Mouse (Mus musculus) gastrocnemius, adult 2 months (tissue): Measurements from ENCODE around the gene Mroh8. TPM values are rescaled to one million over a fixed set of nuclear protein-coding genes. Genes with fewer than 3 reads are reported as not detected.
A peak's percentile ranks its signal among the peaks of the same experiment; 100 is the strongest.

Experiments used
- DNase-seq: peaks from one replicate; pipeline ENCODE4 v3.0.0; 2022
- H3K27ac ChIP-seq: fragments of 200-600 bp; 2 replicates; pipeline ENCODE4 v1.8.1; 2022; ENCODE audit warnings: mild to moderate bottlenecking
- H3K4me3 ChIP-seq: fragments of 200-600 bp; 2 replicates; pipeline ENCODE4 v1.8.1; 2022; ENCODE audit warnings: mild to moderate bottlenecking, moderate library complexity
- CTCF ChIP-seq: fragments of 200-600 bp; IDR thresholded peaks from 2 replicates; pipeline ENCODE4 v1.8.1; 2022; ENCODE audit warnings: antibody characterized with exemption, mild to moderate bottlenecking, moderate library complexity
- intact Hi-C: fragments of 180-260 bp; cut with DNase I; formaldehyde crosslinking; loops from one replicate; pipeline ENCODE4 v1.15.1; 2025
- long read RNA-seq, 2 experiments: library from polyadenylated mRNA; stranded (forward); transcript quantifications; one replicate each; pipeline ENCODE4 v2.0.0; 2021
- total RNA-seq, 2 experiments: library from RNA; stranded (reverse); gene quantifications; 2 replicates each; pipeline ENCODE4 v1.2.3; 2021

The Mroh8 gene
- 1 to 10 TPM in 1 of 2 experiments, under 1 TPM in 1; 0.46 to 1.1 TPM for total RNA-seq
- long read RNA-seq, experiment 1: 0 reads
- long read RNA-seq, experiment 2: 0 reads

- Histone ChIP-seq H3K27ac (peak within 1 kb of the TSS; percentile 99), H3K4me3 (peak within 1 kb of the TSS; percentile 85)
- TF ChIP-seq CTCF: no peak
- intact Hi-C loops: loop anchor here (5.0 kb wide), 2 partner anchors 77 to 288 kb away; partner anchors contain the start of gene Rbl1
- no peak for DNase-seq
These were observed at the start of gene Mroh8 for GRCm38 (mm10) chr2:157279416-157279800. Mroh8 (minus strand) TSS chr2:157279549.

- no peak for TF ChIP-seq CTCF
- DNase-seq: no peak
- intact Hi-C loops: no loop called here
These were observed 49.2 kb upstream of the Mroh8 start for GRCm38 (mm10) chr2:157328570-157328969.

DNA sequence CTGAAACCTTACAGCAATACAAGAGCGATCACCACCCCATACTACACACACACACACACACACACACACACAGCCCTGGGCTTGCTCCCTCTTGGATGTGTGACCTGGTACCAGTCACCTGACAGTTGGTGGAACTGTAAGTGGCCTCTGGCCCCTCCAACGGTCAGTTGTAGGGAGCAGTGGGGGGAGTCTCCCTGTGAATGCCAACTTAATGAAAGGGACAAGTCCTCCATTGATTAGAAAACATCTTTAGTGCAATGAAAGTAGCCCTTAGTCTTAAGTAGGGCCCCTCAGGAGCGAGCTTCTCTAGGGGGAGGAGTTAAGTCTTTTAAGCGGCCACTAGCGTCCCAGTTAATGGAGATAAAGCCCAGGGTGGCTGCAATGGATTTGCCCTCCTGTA, 48.8 kb upstream of the Mroh8 start:
- intact Hi-C loops: no loop called here
- no peak for DNase-seq
- Histone ChIP-seq H3K4me3 (no peak overlapping the region), H3K27ac (no peak overlapping the region)
- TF ChIP-seq CTCF: no peak

More at GRCm38 (mm10) chr2:157328570-157328969, 49.2 kb upstream of the Mroh8 start:
- no peak overlapping the region for H3K27ac ChIP-seq
- H3K4me3 ChIP-seq: no peak overlapping the region

DNA sequence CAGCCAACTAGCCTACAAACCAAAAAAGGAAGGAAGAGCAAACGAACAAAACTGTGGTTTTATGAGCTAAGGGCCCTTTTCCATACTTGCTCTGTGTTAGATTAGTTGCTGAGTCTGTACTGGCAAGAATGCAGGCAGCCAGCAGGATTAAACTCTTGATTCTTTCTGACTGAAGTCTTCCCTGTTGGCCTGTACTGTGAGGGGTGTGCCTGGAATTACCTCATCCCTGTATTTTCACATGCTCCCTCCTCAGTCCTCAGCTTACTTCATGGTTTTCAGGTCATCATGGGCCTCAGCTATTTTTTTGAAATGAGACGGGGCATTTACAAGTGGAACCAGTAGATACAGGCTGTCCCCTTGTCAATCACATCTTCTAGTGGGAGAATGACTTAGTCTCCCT, 45.9 kb upstream of the Mroh8 start:
- intact Hi-C loops: no loop called here
- no peak for DNase-seq

GRCm38 (mm10) chr2:157322029-157322766, 42.8 kb upstream of the Mroh8 start:
- H3K4me3 ChIP-seq: no peak overlapping the region
- DNase-seq: no peak
- intact Hi-C loops: no loop called here
- H3K27ac ChIP-seq: no peak overlapping the region
- TF ChIP-seq CTCF: no peak

More for the DNA sequence above, 45.9 kb upstream of the Mroh8 start:
- Histone ChIP-seq H3K4me3 (no peak overlapping the region), H3K27ac (0 out of 2 replicates have a peak overlapping the region, but pooled peaks have one; percentile 40)
- no peak for TF ChIP-seq CTCF

DNA sequence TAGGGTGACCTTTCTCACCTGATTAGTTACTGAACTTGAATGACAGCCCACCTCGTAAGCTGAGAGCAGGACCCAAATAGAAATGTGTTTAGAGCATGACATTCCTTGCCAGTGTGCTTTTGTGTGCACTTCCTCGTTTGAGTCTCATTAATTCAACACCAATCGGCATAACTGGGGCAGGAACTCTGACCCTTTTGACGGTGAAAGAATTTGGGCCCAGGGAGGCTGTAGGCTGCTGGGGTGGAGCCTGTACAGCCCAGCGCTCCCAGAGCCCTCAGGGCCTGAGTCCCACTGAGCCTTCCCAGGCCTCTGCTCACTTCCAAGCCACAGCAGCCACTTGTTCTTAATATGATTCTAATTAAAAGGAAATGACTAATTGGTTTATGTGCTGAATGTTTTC, 41.5 kb upstream of the Mroh8 start:
- intact Hi-C loops: no loop called here
- Histone ChIP-seq H3K4me3 (no peak overlapping the region), H3K27ac (no peak overlapping the region)
- no peak for DNase-seq
- TF ChIP-seq CTCF: no peak

DNA sequence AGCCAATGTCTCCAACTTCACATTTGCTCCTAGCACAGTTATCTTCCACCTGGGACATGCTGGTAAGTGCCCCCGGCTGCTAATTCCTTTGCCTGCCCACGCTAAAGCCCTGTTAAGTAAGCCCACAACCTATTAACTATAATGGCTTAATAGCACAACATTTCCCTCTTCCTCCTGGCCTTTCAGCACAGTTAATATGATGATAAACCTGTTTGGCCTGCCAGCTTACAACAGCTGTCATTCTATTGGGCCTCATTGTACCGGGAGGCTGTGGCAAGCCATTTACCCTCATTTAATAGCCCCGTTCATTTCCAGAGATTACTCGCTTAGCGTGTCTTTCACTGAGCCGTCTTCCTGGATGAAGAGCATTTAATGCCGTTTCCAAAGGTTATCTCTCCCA, 40.8 kb upstream of the Mroh8 start:
- Histone ChIP-seq H3K27ac (no peak overlapping the region), H3K4me3 (no peak overlapping the region)
- no peak for DNase-seq
- intact Hi-C loops: no loop called here
- no peak for TF ChIP-seq CTCF

- intact Hi-C loops: no loop called here
- H3K4me3 ChIP-seq: no peak overlapping the region
- no peak for DNase-seq
- no peak overlapping the region for H3K27ac ChIP-seq
- TF ChIP-seq CTCF: no peak
These were observed 37.9 kb upstream of the Mroh8 start for GRCm38 (mm10) chr2:157317220-157317619.

DNA sequence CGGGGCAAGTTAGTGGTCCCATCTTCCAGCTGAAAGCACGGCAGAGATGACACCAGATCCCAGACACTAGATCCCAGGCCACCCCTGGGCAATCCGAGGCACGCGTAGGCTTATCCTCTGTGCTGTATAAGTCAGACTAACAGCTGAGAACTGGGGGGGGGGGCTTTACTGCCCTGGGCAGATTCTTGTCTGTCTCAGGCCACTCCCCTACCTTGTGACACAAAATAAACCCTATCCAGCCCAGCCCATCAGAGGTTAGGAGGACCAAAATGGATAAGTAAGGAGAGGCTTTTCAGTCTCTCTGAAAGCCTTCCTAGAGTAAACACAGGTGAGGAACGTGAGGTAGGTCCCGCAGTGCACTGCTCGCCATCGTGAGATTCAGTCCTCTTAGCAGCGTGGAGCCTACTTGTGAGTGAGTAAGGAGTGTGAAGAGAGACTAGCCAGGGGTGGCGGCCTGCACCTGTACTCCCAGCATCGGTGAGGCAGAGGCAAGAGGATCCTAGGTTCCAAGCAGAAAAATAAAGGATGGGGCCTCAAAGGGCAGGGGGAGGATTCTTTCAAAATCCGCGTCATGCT, 37.1 kb upstream of the Mroh8 start:
- Histone ChIP-seq H3K4me3 (no peak overlapping the region), H3K27ac (no peak overlapping the region)
- TF ChIP-seq CTCF: no peak
- DNase-seq: no peak
- intact Hi-C loops: no loop called here

DNA sequence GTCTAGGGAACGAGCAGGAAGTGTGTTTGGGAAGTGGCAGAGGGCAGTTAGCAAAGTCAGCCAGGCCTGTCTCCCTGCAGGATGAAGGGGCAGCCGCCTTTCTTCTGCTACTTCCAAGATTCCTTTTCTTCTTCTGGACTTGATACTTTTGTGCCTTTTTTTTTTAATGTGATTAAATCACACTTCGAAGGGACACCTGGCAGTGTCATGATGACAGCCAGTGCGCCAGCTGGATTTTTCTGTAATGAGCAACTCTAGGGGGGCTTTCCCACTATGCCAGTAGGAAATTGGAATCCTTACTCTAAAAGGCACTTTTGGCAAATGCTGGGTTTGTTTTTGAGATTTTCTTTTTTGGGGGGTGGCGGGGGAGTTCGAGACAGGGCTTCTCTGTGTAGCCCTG, 36.1 kb upstream of the Mroh8 start:
- no peak overlapping the region for H3K27ac ChIP-seq
- intact Hi-C loops: no loop called here
- no peak overlapping the region for H3K4me3 ChIP-seq
- no peak for TF ChIP-seq CTCF
- DNase-seq: no peak

DNA sequence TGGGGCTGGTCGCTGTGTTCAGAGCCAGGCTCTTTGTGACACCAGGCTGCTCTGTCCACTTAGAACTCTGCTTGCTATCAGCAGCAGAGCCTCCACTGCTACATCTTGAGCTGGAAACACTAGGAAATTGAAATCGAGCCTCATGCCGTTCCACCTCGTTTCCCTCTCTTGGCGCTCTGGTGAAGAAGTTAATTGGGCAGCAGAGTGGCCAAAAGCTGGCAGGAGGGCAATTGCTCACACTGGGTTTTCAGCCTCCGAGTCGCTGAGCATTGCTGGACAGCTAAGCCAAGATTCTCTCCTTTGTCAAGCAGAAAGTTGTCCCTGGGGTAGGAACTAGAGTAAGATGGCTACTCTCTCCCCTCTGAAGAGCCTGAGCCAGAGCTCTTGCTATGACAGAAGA, 35.0 kb upstream of the Mroh8 start:
- no peak for TF ChIP-seq CTCF
- intact Hi-C loops: no loop called here
- Histone ChIP-seq H3K27ac (no peak overlapping the region), H3K4me3 (no peak overlapping the region)
- no peak for DNase-seq

GRCm38 (mm10) chr2:157313718-157314117, 34.4 kb upstream of the Mroh8 start:
- H3K27ac ChIP-seq: no peak overlapping the region
- no peak for TF ChIP-seq CTCF
- no peak for DNase-seq
- intact Hi-C loops: no loop called here
- no peak overlapping the region for H3K4me3 ChIP-seq

DNA sequence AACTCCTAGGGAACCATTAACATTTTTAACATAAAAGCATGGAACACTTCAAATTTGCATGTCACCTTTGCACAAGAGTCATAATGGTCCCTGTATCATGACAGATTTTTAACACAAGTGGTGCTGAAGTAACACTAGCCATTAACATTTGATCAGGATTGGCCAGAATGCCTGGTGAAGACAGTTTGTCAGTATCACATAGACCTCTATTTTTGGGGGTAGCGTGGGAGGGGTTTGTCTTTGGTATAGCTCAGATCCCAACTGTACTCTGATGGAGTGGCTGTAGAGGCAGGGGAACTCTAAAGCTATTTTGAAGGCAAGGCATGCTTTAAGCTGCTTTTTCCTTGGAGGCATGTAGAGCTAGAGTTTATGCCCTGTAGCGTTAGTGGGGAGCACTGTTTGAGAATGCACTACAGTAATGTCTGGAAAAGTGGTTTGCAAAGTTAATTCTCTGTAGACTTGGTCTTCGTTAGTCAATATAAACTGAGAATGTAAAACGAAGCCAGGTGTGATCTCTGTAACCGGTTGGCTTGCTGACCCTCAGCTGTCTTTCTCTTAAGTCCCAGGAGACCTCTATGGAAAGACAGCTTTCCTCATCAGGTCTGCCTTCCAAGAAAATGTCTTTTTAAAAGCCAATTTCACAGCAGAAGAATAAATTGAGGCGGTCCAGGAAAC, 31.8 kb upstream of the Mroh8 start:
- H3K27ac ChIP-seq: no peak overlapping the region
- no peak overlapping the region for H3K4me3 ChIP-seq
- intact Hi-C loops: no loop called here
- no peak for DNase-seq
- TF ChIP-seq CTCF: no peak

DNA sequence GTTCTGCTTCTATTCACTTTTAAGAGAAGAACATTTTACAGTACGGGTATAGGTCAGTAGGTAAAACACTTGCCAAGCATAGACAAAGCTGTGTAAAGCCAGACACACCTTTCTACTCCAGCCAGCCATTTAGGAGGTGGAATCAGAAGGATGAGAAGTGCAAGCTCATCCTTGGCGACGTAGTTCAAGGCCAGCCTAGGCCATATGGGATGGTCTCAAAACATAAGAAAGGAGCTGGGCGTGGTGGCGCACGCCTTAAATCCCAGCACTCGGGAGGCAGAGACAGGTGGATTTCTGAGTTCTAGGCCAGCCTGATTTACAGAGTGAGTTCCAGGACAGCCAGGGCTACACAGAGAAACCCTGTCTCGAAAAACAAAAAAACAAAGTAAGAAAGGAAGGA, 30.3 kb upstream of the Mroh8 start:
- no peak for TF ChIP-seq CTCF
- Histone ChIP-seq H3K27ac (no peak overlapping the region), H3K4me3 (no peak overlapping the region)
- DNase-seq: no peak
- intact Hi-C loops: no loop called here
